Mouse (Mus musculus): Measurements from ENCODE around the gene Olfm1. TPM values are rescaled to one million over a fixed set of nuclear protein-coding genes. Genes with fewer than 3 reads are reported as not detected.

Olfm1 gene
- polyA plus RNA-seq (2014; fragmentation: Illumina TruSeq; extraction: RNeasy Lipid Tissue Mini Kit (QIAGEN cat#74804); ENCODE audit: low read depth, low replicate concordance), result 8.7 TPM

DNA sequence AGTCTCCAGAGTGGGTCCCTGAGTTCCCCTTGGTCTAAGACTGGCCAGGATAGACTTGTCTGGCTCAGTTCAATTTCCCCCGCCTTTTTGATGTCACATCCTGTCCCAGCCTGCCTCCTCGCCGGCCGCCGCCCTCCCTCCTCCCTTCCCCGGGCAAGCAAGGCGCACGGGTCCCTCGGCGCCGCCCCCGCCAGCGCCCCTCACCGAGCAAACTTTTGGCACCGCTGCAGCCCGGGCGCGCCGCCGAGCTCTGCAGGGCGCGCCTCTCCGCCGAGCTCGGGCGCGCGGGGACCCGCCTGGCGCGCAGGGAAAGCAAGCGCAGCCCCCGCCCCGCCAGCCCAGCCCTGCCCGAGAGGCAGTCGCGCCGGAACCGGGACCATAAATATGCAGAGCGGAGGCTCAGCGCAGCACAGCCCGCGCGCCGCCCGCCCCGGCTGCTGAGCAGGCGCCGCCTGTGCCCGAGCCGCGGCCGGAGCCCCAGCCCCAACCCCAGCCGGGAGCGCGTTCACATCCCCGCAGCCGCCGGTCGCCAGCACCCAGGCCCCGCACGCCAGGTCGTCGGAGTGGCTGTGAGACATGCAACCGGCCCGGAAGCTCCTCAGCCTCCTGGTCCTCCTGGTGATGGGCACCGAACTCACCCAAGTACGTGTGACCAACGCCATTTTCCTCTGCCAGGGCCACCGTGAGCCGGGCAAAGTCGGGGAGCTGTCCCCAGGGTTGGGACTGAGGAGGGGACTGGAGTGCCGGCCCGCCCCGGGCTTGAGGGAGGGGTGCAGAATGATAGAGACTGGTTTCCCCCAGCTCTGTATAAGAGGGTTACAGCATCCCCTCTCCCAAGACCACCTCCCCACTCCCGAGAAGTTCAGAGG is at the start of gene Olfm1:
Olfm1 (plus strand) TSS at position 172 of the 869 bp plus-strand sequence.

Other genes starting within 250 kb of the Olfm1 start
- not detected for gene Fcnb, start 108.1 kb upstream of the Olfm1 start, polyA plus RNA-seq (2014; fragmentation: Illumina TruSeq; extraction: RNeasy Lipid Tissue Mini Kit (QIAGEN cat#74804); ENCODE audit: low read depth, low replicate concordance)